Mouse (Mus musculus): ENCODE results near the gene Ttll5.

- TF ChIP-seq GATA1 (IDR thresholded peaks at IDR 0.05; ENCODE audit: low read length), result no peak
- no peak for TF ChIP-seq TAL1 (IDR thresholded peaks at IDR 0.05; ENCODE audit: low read length)
Observed at GRCm38 (mm10) chr12:86057516-86057915, 233.1 kb downstream of the Ttll5 start.

Measured in erythroblast, embryonic 14.5 days (primary cell).